Comparison of ENCODE assay signal across 9 mouse cellular contexts in genomic region chr7:123110135-123110534, GRCm38 (mm10). TPM values are rescaled to one million over a fixed set of nuclear protein-coding genes. Genes with fewer than 3 reads are reported as not detected.
DNase-seq lines count a peak whose midpoint lies in the region; ATAC-seq and TF ChIP-seq lines count a peak whose summit lies in the region.
"Had no signal": no experiment of that assay in that cellular context is flagged by ENCODE, and none has a peak within 500 bp of the region (broad histone marks: within the 10 kb centered on the region; RNA-seq: fewer than 3 reads in every experiment).

No protein-coding gene starts in this region.

- H3K9me3 ChIP-seq in kidney, embryonic 14.5 days (ENCODE audit: control insufficient read depth, low read length) = no peaks in the 10 kb centered on the region
- no peaks in the 10 kb centered on the region for H3K9me3 ChIP-seq in hindbrain, embryonic 13.5 days
- H3K9me3 ChIP-seq: liver, embryonic 15.5 days had no signal

- H3K27me3 ChIP-seq in kidney, embryonic 14.5 days (ENCODE audit: control insufficient read depth, insufficient read depth, low read length) = no peaks in the 10 kb centered on the region
- H3K27me3 ChIP-seq in small intestine, adult 2 months (ENCODE audit: control insufficient read depth, insufficient read depth, low read length) = no peaks in the 10 kb centered on the region
- no peaks in the 10 kb centered on the region for H3K27me3 ChIP-seq in hindbrain, embryonic 13.5 days
- H3K27me3 ChIP-seq: liver, embryonic 15.5 days had no signal

- 58% methylated on average over 3 of the region's 3 CpGs for WGBS in kidney, embryonic 14.5 days
- WGBS in small intestine, adult 2 months = 73% methylated on average over 3 of the region's 3 CpGs
- 74% methylated on average over 3 of the region's 3 CpGs for WGBS in hindbrain, embryonic 13.5 days

- TF ChIP-seq CTCF in small intestine, adult 2 months (IDR thresholded peaks at IDR 0.05; ENCODE audit: extremely low read depth, insufficient read length, insufficient replicate concordance, low read depth, low read length) = no peak

- ATAC-seq in kidney, embryonic 14.5 days (ENCODE audit: low FRiP score, low TSS enrichment) = peak; percentile 28; the same call in 1 of the 2 replicates
- ATAC-seq in hindbrain, embryonic 13.5 days (ENCODE audit: low FRiP score) = no peak

- no peak overlapping the region for H3K9ac ChIP-seq in kidney, embryonic 14.5 days (ENCODE audit: low read depth, low read length)
- H3K9ac ChIP-seq in hindbrain, embryonic 13.5 days = no peak overlapping the region
- H3K9ac ChIP-seq: liver, embryonic 15.5 days had no signal

- no peak overlapping the region for H3K4me3 ChIP-seq in kidney, embryonic 14.5 days (ENCODE audit: low read length)
- H3K4me3 ChIP-seq in small intestine, adult 2 months (ENCODE audit: low read depth, low read length) = no peak overlapping the region
- H3K4me3 ChIP-seq in hindbrain, embryonic 13.5 days = no peak overlapping the region
- H3K4me3 ChIP-seq: liver, embryonic 15.5 days had no signal

- TF ChIP-seq POLR2A in small intestine, adult 2 months (IDR thresholded peaks at IDR 0.05; ENCODE audit: low read depth, low read length) = no peak

- DNase-seq in kidney, adult 8-10 months = no peak
- peak; percentile 82 for DNase-seq in fibroblast of lung, adult 2 months (ENCODE audit: low read depth)
- peak; percentile 63 for DNase-seq in heart, postnatal 4 days
- no peak for DNase-seq in cerebellum, postnatal 14 days
- DNase-seq in cerebellum, adult 8-10 months = no peak

- no peak overlapping the region for H3K27ac ChIP-seq in kidney, embryonic 14.5 days (ENCODE audit: low read depth, low read length)
- peak overlapping the region; percentile 76 for H3K27ac ChIP-seq in small intestine, adult 2 months (ENCODE audit: insufficient read depth, low read depth, low read length)
- H3K27ac ChIP-seq in hindbrain, embryonic 13.5 days = no peak overlapping the region
- H3K27ac ChIP-seq: liver, embryonic 15.5 days had no signal

- no peak overlapping the region for H3K4me2 ChIP-seq in kidney, embryonic 14.5 days (replicated peaks; ENCODE audit: low read depth, low read length)
- no peak overlapping the region for H3K4me2 ChIP-seq in hindbrain, embryonic 13.5 days
- H3K4me2 ChIP-seq: liver, embryonic 15.5 days had no signal

- peaks cover 7% of the 10 kb centered on the region for H3K4me1 ChIP-seq in kidney, embryonic 14.5 days (ENCODE audit: control insufficient read depth, insufficient read depth, low read length)
- peaks cover 15% of the 10 kb centered on the region; the same call in 1 of the 2 replicates for H3K4me1 ChIP-seq in small intestine, adult 2 months (ENCODE audit: control insufficient read depth, insufficient read depth, insufficient read length, low read length)
- peaks cover 6% of the 10 kb centered on the region for H3K4me1 ChIP-seq in hindbrain, embryonic 13.5 days (replicated peaks)

- H3K36me3 ChIP-seq in kidney, embryonic 14.5 days (ENCODE audit: control insufficient read depth, insufficient read depth, low read length) = no peaks in the 10 kb centered on the region
- H3K36me3 ChIP-seq in small intestine, adult 2 months (ENCODE audit: control insufficient read depth, insufficient read depth, low read length) = no peaks in the 10 kb centered on the region
- no peaks in the 10 kb centered on the region for H3K36me3 ChIP-seq in hindbrain, embryonic 13.5 days
- H3K36me3 ChIP-seq: liver, embryonic 15.5 days had no signal

RNA-seq across cellular contexts. Expression of gene Tnrc6a, which starts 13.6 kb away (rescaled TPM):
- polyA plus RNA-seq in kidney, embryonic 14.5 days (2014; fragmentation: Nextera tagmentation; extraction: Ambion mirVana) = 57.6 and 64.1 TPM in 2 replicates
- total RNA-seq in heart, postnatal 4 days (2021) = 10 to 100 TPM; 44.5 to 50.1 TPM
- polyA plus RNA-seq in small intestine, adult 2 months (2012; rRNA removed) = 19.4 and 33.7 TPM in 2 replicates
- polyA plus RNA-seq in hindbrain, embryonic 13.5 days (2015; fragmentation: Nextera tagmentation; extraction: Ambion mirVana) = 59.0 and 63.2 TPM in 2 replicates

Comparison
In these comparisons a context has a peak if more than half of its experiments do, and no peak if none do; other contexts are left out.
1. DNase-seq: peak in fibroblast of lung, adult 2 months (single experiment) and heart, postnatal 4 days (single experiment); none in kidney, adult 8-10 months (0 of 2), cerebellum, postnatal 14 days (0 of 2) and cerebellum, adult 8-10 months (single experiment).